Mouse (Mus musculus) frontal cortex, postnatal 25 days (tissue): ENCODE data around the gene Ptprm.

Experiments used
- DNase-seq, 2 experiments: peaks; one replicate each; pipeline ENCODE4 v3.0.0; 2022; ENCODE audit warnings: low spot score in 2 of 2

The Ptprm gene

GRCm38 (mm10) chr17:67343471-67343870 lies 10.8 kb downstream of the Ptprm start:
- no peak for DNase-seq

GRCm38 (mm10) chr17:67343006-67343405 lies 11.3 kb downstream of the Ptprm start:
- DNase-seq: no peak

- DNase-seq: no peak
These were observed 13.9 kb downstream of the Ptprm start for GRCm38 (mm10) chr17:67340362-67340761.

- no peak for DNase-seq
These were observed 14.7 kb downstream of the Ptprm start for GRCm38 (mm10) chr17:67339569-67339968.

GRCm38 (mm10) chr17:67334310-67334709 lies 19.9 kb downstream of the Ptprm start:
- DNase-seq: no peak

GRCm38 (mm10) chr17:67329435-67329834 lies 24.8 kb downstream of the Ptprm start:
- no peak for DNase-seq

- DNase-seq: no peak
These were observed 29.8 kb downstream of the Ptprm start for GRCm38 (mm10) chr17:67324499-67324832.

- no peak for DNase-seq
These were observed 30.3 kb downstream of the Ptprm start for GRCm38 (mm10) chr17:67323777-67324498.

GRCm38 (mm10) chr17:67314491-67315205 lies 39.6 kb downstream of the Ptprm start:
- no peak for DNase-seq

GRCm38 (mm10) chr17:67308421-67308820 lies 45.8 kb downstream of the Ptprm start:
- DNase-seq: no peak

- DNase-seq: no peak
These were observed 48.0 kb downstream of the Ptprm start for GRCm38 (mm10) chr17:67306066-67306845.

GRCm38 (mm10) chr17:67304831-67305230 lies 49.4 kb downstream of the Ptprm start:
- DNase-seq: no peak

GRCm38 (mm10) chr17:67303326-67304099 lies 50.7 kb downstream of the Ptprm start:
- DNase-seq: no peak

- DNase-seq: no peak
These were observed 51.7 kb downstream of the Ptprm start for GRCm38 (mm10) chr17:67302569-67302968.

GRCm38 (mm10) chr17:67302074-67302473 lies 52.2 kb downstream of the Ptprm start:
- DNase-seq: no peak

GRCm38 (mm10) chr17:67301367-67301766 lies 52.9 kb downstream of the Ptprm start:
- DNase-seq: no peak

GRCm38 (mm10) chr17:67298269-67298798 lies 55.9 kb downstream of the Ptprm start:
- DNase-seq: no peak

GRCm38 (mm10) chr17:67296604-67297595 lies 57.4 kb downstream of the Ptprm start:
- no peak for DNase-seq

- no peak for DNase-seq
These were observed 63.5 kb downstream of the Ptprm start for GRCm38 (mm10) chr17:67290662-67291240.

- DNase-seq: no peak
These were observed 66.8 kb downstream of the Ptprm start for GRCm38 (mm10) chr17:67287501-67287900.
